Mouse (Mus musculus) heart, embryonic 11.5 days (tissue): ENCODE data around the gene Cdh12. TPM values are rescaled to one million over a fixed set of nuclear protein-coding genes. Genes with fewer than 3 reads are reported as not detected.
"Not testable (repeated sequence)": the region's sequence is repeated elsewhere in the genome, so short reads cannot be mapped to it uniquely, and the experiment has no call there.

Source experiments
- ATAC-seq: fragments of 200-750 bp; cut with Nextera tagmentation; replicated peaks from 2 replicates; pipeline ENCODE4 v1.8.0; 2017; ENCODE audit warnings: moderate library complexity; ENCODE audit not compliant: insufficient number of reproducible peaks, low FRiP score, low TSS enrichment
- H3K27ac ChIP-seq: fragments of 300-500 bp; sonication (generic); 2 replicates; pipeline ENCODE4 v1.5.1; 2014; ENCODE audit warnings: mild to moderate bottlenecking, low read depth, low read length
- H3K27me3 ChIP-seq: fragments of 300-500 bp; sonication (generic); 2 replicates; pipeline ENCODE4 v1.6.1; 2014; ENCODE audit warnings: mild to moderate bottlenecking, low read length, mixed read lengths; ENCODE audit not compliant: control insufficient read depth, insufficient read depth
- H3K36me3 ChIP-seq: fragments of 300-500 bp; sonication (generic); 2 replicates; pipeline ENCODE4 v1.6.1; 2014; ENCODE audit warnings: mild to moderate bottlenecking, low read length, moderate library complexity, mixed read lengths; ENCODE audit not compliant: control insufficient read depth, insufficient read depth
- H3K4me1 ChIP-seq: fragments of 300-500 bp; sonication (generic); 2 replicates; pipeline ENCODE4 v1.6.1; 2014; ENCODE audit warnings: low read length; ENCODE audit not compliant: control insufficient read depth, insufficient read depth
- H3K4me2 ChIP-seq: fragments of 300-500 bp; sonication (generic); 2 replicates; pipeline ENCODE4 v1.6.1; 2014; ENCODE audit warnings: mild to moderate bottlenecking, moderate library complexity
- H3K4me3 ChIP-seq: fragments of 300-500 bp; sonication (generic); 2 replicates; pipeline ENCODE4 v1.5.1; 2014; ENCODE audit warnings: low read depth, low read length
- H3K9ac ChIP-seq: fragments of 300-500 bp; sonication (generic); 2 replicates; pipeline ENCODE4 v1.6.1; 2014; ENCODE audit warnings: mild to moderate bottlenecking, low read depth, low read length, moderate library complexity
- H3K9me3 ChIP-seq: fragments of 300-500 bp; sonication (generic); replicated peaks from 2 replicates; pipeline ENCODE4 v1.6.1; 2016; ENCODE audit warnings: low read length; ENCODE audit not compliant: control insufficient read depth
- WGBS: fragments of 180-500 bp; shearing (Covaris S2); extraction: QIAGEN DNeasy Blood & Tissue Kit; methylation state at CpG from one replicate; pipeline ENCODE4 v1.1.7; 2014; ENCODE audit not compliant: insufficient replicate concordance; 5-methylcytosine and 5-hydroxymethylcytosine counted together
- polyA plus RNA-seq: library from polyadenylated mRNA; unstranded; fragments of >200 nt; fragmentation: Nextera tagmentation; extraction: Ambion mirVana; gene quantifications from 2 replicates; pipeline ENCODE4 v1.2.1, GENCODE M21; 2014

Cdh12 gene
- polyA plus RNA-seq, 1 experiment from 2014 or later = 0.04 TPM

DNA sequence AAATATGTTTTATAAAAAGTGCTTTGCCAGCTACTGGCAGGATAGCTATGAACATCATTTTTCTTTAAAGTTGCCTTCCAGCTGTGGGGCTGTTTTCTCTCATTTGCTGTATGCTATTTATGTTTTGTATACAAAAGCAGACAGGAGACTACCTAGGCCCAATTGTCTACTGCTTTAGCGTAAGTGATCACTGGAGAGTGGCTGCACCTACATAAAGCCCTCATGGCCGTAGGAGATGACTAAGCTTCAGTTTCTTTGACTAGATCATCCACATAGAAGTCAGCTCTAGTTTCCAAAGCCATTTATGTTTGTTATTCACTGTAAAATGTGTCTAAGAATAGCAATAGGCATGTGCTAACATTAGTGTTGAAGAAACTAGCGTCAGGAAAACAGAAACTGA lies 926.8 kb downstream of the Cdh12 start:
- Histone ChIP-seq H3K9me3 (no peaks in the 10 kb centered on the region), H3K9ac (no peak overlapping the region), H3K27me3 (no peaks in the 10 kb centered on the region), H3K4me3 (no peak overlapping the region), H3K36me3 (no peaks in the 10 kb centered on the region), H3K4me1 (no peaks in the 10 kb centered on the region), H3K4me2 (no peak overlapping the region), H3K27ac (no peak overlapping the region)
- no peak for ATAC-seq
- WGBS = 71% methylated on average over 3 of the region's 3 CpGs

DNA sequence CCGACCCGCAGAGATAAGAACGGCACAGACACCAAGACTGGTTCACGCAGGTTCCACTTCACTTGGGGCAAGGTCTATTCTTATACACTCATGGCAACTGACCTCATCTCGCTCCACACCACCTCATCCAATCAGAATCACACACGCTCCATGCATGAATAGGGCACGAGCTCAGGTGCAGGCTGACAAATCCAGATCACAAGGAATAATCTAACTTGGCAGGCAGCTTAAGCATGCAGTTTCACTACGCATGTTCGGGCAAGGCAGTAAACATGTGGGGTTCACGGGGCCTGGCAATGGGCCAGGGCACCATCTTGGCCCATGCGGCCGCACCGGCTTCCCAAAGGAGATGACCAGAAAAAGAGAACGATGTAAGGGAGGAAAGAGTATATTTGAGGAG lies 942.4 kb downstream of the Cdh12 start:
- ATAC-seq, H3K9me3 ChIP-seq: not testable (repeated sequence)
- WGBS = 82% methylated on average over 14 of the region's 14 CpGs

DNA sequence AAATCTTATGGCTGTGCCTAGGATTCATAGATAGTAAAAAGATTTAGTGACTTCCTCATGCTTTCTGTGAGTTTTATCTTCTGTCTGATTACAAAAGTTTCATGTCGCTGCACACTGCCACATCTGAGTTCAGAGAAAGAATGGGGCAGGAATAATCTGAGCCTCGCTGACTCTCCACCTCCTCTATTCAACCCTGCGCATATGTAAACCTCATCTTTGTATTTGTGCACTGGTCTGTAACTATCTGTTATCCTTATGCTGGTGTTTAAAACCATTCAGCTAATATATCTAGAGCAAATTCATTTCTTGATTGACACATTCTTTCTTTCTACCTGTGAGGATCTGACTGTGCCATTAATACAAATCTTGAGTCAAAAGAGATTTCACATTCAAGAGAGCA lies 944.0 kb downstream of the Cdh12 start:
- Histone ChIP-seq H3K4me1 (no peaks in the 10 kb centered on the region), H3K9me3 (no peaks in the 10 kb centered on the region)
- 75% methylated on average over 3 of the region's 3 CpGs for WGBS

More for the DNA sequence above, 942.4 kb downstream of the Cdh12 start:
- H3K4me1 ChIP-seq, H3K27ac ChIP-seq, H3K9ac ChIP-seq, H3K4me2 ChIP-seq, H3K36me3 ChIP-seq, H3K27me3 ChIP-seq, H3K4me3 ChIP-seq: not testable (repeated sequence)

DNA sequence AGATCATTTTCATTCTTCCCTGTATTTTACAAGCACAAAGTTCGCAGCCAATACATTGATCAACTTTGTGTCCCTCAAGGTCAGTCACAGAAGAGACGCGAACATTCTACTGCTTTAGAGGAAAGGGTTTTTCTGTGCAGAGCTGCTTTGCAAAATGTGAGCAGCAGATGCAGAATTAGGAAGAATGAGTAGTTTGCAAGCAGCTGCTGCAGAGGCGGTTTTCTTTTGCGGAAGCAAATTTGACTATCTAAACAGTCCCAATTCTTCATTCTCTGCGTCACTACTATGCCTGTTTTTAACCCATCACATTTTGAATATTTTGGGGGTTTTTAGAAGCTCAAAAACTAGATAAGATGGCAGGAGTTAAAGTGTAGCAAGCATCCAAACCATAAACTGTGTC lies 956.1 kb downstream of the Cdh12 start:
- H3K4me2 ChIP-seq = no peak overlapping the region
- H3K36me3 ChIP-seq = no peaks in the 10 kb centered on the region
- no peaks in the 10 kb centered on the region for H3K27me3 ChIP-seq
- H3K9ac ChIP-seq = no peak overlapping the region
- no peak overlapping the region for H3K4me3 ChIP-seq
- H3K27ac ChIP-seq = no peak overlapping the region
- no peaks in the 10 kb centered on the region for H3K9me3 ChIP-seq
- no peak for ATAC-seq
- H3K4me1 ChIP-seq = no peaks in the 10 kb centered on the region
- WGBS = 75% methylated on average over 6 of the region's 6 CpGs

More for the DNA sequence above, 944.0 kb downstream of the Cdh12 start:
- H3K9ac ChIP-seq = no peak overlapping the region
- no peak overlapping the region for H3K4me2 ChIP-seq
- no peak overlapping the region for H3K4me3 ChIP-seq
- no peaks in the 10 kb centered on the region for H3K27me3 ChIP-seq
- H3K27ac ChIP-seq = no peak overlapping the region
- H3K36me3 ChIP-seq = no peaks in the 10 kb centered on the region
- ATAC-seq = no peak

DNA sequence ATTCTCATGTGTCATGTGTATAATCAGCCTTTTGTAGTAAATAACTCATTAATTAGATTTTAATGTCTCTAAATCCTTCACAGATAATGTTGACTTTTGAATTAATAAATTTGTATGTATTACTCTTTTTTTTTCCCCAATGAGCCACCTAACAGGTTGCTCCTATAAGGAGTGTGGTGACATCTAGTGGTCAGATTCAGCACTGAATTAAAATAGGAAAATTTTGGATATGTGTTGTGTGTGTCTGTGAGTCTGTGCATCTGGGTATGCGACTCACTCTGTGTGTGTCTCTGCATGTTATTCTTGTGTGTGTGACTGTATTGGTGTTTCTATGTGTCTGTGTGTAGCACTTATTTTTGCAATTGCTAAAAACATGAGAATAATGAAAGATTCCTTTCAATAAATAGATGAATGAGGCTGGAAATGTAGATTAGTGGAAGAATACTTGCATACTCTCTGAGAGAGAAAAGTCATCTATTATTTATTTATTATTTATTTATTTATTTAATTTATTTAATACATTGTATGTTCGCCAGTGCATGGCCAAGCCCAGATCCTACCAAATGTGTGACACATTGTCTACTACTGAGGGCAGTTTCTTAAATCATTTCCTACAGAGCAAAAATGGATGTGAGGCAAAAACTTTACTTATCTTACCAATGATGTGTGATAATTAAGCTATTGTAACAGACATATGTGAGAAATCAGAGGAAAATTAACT lies 958.4 kb downstream of the Cdh12 start:
- 65% methylated on average over 2 of the region's 2 CpGs for WGBS

DNA sequence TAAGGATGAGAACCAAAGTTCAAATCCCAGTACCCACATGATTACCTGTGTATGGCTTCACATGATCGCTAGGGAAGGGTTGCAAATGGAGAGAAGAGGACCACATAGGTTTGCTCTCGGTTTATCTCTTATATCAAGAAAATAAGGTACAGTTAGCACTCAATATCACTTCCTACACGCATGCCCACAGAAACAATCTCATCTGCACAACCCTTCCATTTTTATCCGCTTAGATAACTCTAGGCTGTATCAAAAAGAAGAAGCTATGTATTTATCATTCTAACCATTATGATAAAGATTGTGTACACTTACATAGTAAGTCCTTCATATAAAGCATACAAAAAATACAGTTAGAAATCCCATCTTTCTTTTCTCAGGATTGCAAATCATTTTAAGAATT lies 988.3 kb downstream of the Cdh12 start:
- ATAC-seq = no peak
- no peaks in the 10 kb centered on the region for H3K27me3 ChIP-seq
- no peak overlapping the region for H3K27ac ChIP-seq
- H3K4me1 ChIP-seq = no peaks in the 10 kb centered on the region
- H3K4me2 ChIP-seq = no peak overlapping the region
- H3K9me3 ChIP-seq = no peaks in the 10 kb centered on the region
- no peak overlapping the region for H3K9ac ChIP-seq
- H3K4me3 ChIP-seq = no peak overlapping the region
- 78% methylated on average over 4 of the region's 4 CpGs for WGBS
- H3K36me3 ChIP-seq = no peaks in the 10 kb centered on the region

More for the DNA sequence above, 958.4 kb downstream of the Cdh12 start:
- H3K36me3 ChIP-seq = no peaks in the 10 kb centered on the region
- H3K4me1 ChIP-seq = no peaks in the 10 kb centered on the region
- ATAC-seq = no peak
- no peak overlapping the region for H3K4me2 ChIP-seq
- no peaks in the 10 kb centered on the region for H3K27me3 ChIP-seq
- no peak overlapping the region for H3K9ac ChIP-seq
- no peak overlapping the region for H3K27ac ChIP-seq
- no peak overlapping the region for H3K4me3 ChIP-seq
- H3K9me3 ChIP-seq = no peaks in the 10 kb centered on the region

DNA sequence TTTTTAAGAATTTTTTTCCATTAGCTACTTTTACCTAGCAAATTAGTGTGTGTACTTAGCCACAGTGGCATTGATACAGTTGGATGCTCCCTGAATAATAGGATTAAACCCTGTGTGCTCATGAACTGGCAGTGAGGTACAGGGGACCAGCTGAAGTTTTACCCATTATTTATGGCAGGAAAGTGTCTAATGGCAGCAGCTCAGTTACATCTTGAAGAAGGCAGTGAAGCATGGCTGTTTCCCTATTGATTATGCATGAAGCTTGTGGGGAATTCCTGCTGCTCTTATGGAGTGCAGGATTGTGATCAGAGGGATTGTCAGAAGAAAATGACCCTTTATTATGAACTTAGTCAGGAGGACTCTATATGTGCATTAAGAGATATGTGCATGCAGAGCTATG lies 988.9 kb downstream of the Cdh12 start:
- ATAC-seq = no peak
- Histone ChIP-seq H3K4me3 (no peak overlapping the region), H3K9ac (no peak overlapping the region), H3K9me3 (no peaks in the 10 kb centered on the region), H3K4me1 (no peaks in the 10 kb centered on the region), H3K36me3 (no peaks in the 10 kb centered on the region), H3K4me2 (no peak overlapping the region), H3K27ac (no peak overlapping the region), H3K27me3 (no peaks in the 10 kb centered on the region)

DNA sequence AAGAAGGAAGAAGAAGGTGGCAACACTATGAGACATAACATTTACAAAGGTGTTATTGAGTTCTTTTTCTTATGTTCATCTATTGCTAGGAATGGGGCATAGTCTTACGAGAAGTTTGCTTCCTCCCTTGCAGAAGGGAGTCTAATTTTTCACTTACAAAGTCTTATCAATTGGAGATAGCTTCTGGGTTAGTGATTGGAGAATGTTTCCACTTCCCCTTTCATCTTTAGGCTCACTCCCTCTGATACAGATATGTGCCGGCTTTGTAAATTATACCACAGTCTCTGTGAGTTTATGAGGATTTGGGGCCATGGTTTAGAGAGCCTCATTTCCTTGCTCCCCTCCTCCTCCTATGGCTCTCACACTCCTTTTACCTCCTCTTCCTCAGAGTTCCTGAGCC lies 1009.0 kb downstream of the Cdh12 start:
- no peak overlapping the region for H3K9ac ChIP-seq
- H3K4me2 ChIP-seq = no peak overlapping the region
- no peak for ATAC-seq
- H3K27me3 ChIP-seq = no peaks in the 10 kb centered on the region
- H3K27ac ChIP-seq = no peak overlapping the region
- WGBS = 53% methylated on average over 2 of the region's 2 CpGs
- H3K36me3 ChIP-seq = no peaks in the 10 kb centered on the region
- H3K4me1 ChIP-seq = no peaks in the 10 kb centered on the region
- no peak overlapping the region for H3K4me3 ChIP-seq
- no peaks in the 10 kb centered on the region for H3K9me3 ChIP-seq

DNA sequence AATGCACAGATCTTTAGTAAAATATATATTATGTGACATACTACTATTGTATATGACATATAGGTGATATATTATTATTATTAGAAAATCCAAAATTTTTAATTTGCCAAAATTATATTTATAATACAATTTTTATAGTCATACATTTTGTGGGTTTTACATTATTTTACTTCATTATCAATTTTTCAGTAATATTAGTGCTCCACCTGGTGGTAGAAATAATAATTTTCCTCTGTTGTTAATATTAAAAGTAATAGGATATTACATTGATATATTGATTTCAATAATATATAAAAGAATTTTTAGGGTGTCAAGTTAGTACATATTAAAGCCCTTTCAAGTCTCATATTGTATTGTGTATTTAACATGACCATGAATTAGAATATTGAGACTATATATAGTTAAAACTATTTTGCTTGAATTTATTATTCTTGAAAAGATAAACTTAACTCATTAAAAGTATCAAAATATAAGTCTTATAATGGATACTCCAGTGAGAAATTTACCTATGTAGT lies 1070.3 kb downstream of the Cdh12 start:
- Histone ChIP-seq H3K4me2 (no peak overlapping the region), H3K9ac (no peak overlapping the region), H3K27ac (no peak overlapping the region), H3K27me3 (no peaks in the 10 kb centered on the region), H3K4me1 (no peaks in the 10 kb centered on the region), H3K4me3 (no peak overlapping the region), H3K9me3 (no peaks in the 10 kb centered on the region), H3K36me3 (no peaks in the 10 kb centered on the region)
- ATAC-seq = no peak
